Mouse (Mus musculus): ENCODE results near the gene Tstd1. TPM values are rescaled to one million over a fixed set of nuclear protein-coding genes. Genes with fewer than 3 reads are reported as not detected.

Gene Tstd1
- total and polyA plus RNA-seq, 2 experiments from 2014 or later, result 1.1 TPM; not detected in 1

DNA sequence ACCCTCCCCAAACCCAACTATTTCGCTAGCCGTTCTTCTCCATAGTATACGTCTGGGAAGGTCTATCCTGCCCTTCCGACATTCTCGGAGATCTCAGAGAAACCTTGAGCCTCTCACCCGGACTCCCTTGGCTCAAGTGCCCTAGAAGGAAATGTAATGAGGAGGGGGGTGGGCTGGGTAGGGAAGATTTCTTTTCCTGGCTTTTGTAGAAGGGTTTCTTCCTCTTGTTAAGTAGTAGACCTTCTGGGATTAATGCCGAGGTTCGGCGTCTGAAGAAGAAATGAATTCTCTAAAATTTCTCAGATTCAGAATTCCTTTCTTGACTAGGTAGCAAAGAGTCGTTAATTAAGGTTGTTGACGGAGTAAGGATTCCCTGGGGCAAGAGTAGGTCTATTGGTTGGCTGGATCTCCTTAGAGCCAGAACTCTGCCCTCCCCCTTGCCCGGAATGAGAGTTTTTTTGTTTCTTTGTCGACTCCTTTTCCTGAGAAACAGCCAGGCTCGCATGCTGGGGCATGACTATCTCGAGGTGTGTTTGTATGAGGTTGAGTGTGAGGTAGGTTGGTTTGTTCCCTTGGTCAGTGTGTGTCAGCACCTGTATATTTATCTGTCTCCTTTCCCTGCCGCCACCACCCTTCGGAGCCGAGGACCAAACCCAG is 19.5 kb downstream of the Tstd1 start:
- DNase-seq (ENCODE audit: low spot score), result no peak
- Histone ChIP-seq H3K4me3 (ENCODE audit: low read depth, low read length) (peak overlapping the region; percentile 71), H3K36me3 (replicated peaks; ENCODE audit: control insufficient read depth, insufficient read depth, low read length) (no peaks in the 10 kb centered on the region), H3K4me1 (ENCODE audit: control insufficient read depth, insufficient read depth) (peaks cover 34% of the 10 kb centered on the region), H3K27ac (ENCODE audit: low read depth) (peak overlapping the region; percentile 88), H3K27me3 (ENCODE audit: control insufficient read depth, insufficient read depth, low read length) (no peaks in the 10 kb centered on the region), H3K9me3 (replicated peaks; ENCODE audit: control insufficient read depth, low read length) (no peaks in the 10 kb centered on the region), H3K9ac (replicated peaks; ENCODE audit: low read depth, low read length) (peak overlapping the region; percentile 80), H3K4me2 (ENCODE audit: low read depth, low read length) (peak overlapping the region; percentile 81)
- WGBS, result 2% methylated on average over 18 of the region's 18 CpGs
- ATAC-seq (ENCODE audit: insufficient read depth, low read depth), result 0 out of 2 replicates have a peak, but pooled peaks have one; percentile 1
- no peak for TF ChIP-seq CTCF (IDR thresholded peaks at IDR 0.05; ENCODE audit: low read depth)
- TF ChIP-seq EP300 (IDR thresholded peaks at IDR 0.05; ENCODE audit: low read depth), result no peak

DNA sequence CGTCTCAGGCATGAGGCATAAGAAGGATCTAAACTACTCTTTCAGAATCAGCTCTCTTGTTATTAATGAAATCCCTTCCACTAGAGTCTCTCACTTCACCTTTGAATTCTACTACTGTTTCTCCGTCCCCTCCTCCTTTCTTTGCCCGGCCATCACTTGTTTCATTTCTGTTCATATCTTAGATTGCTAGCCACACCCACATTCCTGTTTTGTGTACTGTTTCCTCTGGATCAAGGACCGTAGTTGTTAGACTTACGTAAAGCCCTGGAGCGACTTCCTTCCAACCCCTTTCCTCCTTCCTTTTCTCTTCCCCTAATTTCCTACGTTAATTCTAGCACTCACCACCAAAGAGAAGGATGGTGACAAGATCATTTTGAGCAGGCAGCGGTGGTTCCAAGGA is 20.4 kb downstream of the Tstd1 start:
- H3K9ac ChIP-seq (replicated peaks; ENCODE audit: low read depth, low read length), result peak overlapping the region; percentile 80
- H3K36me3 ChIP-seq (replicated peaks; ENCODE audit: control insufficient read depth, insufficient read depth, low read length), result no peaks in the 10 kb centered on the region
- H3K4me1 ChIP-seq (ENCODE audit: control insufficient read depth, insufficient read depth), result peaks cover 34% of the 10 kb centered on the region
- peak overlapping the region; percentile 71 for H3K4me3 ChIP-seq (ENCODE audit: low read depth, low read length)
- WGBS, result 14% methylated on average over 8 of the region's 8 CpGs
- ATAC-seq (ENCODE audit: insufficient read depth, low read depth) (no peak), DNase-seq (ENCODE audit: low spot score) (no peak)
- peak overlapping the region; percentile 81 for H3K4me2 ChIP-seq (ENCODE audit: low read depth, low read length)
- H3K27ac ChIP-seq (ENCODE audit: low read depth), result peak overlapping the region; percentile 88
- H3K9me3 ChIP-seq (replicated peaks; ENCODE audit: control insufficient read depth, low read length), result peaks cover 5% of the 10 kb centered on the region; the same call in 1 of the 2 replicates
- no peak for TF ChIP-seq EP300 (IDR thresholded peaks at IDR 0.05; ENCODE audit: low read depth)
- no peak for TF ChIP-seq CTCF (IDR thresholded peaks at IDR 0.05; ENCODE audit: low read depth)
- no peaks in the 10 kb centered on the region for H3K27me3 ChIP-seq (ENCODE audit: control insufficient read depth, insufficient read depth, low read length)

DNA sequence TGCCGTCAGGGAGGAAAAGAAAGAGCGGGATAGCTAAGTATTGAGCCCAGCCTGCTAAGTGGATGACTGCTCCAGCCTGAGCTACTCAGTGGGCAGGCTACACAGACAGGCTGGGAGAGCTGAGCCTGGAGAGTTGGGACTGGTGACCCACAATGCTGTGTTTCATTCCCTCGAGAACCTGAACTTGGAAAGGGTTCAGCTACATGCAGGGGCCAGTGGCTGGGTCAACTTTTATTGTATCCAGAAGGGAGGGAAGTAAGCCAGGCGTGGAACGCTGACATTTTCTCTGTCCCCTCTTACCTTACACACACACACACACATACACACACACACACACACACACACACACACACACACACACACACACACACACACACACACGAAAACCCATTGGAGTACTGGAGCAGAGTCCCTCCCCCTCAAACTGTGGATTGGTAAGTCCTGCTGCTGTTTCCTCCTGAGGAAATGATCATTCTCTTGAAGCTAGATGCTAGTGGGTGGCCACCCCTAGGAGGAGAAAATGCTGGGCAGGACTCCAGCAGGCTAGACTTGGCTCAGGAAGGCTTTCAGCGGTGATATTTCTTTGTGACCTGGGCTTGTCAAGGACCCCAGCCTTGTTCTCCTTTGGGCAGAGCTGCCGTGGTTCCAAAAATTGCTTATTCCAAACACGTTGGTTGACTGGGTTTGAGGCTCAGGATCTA is 21.5 kb downstream of the Tstd1 start:
- Histone ChIP-seq H3K9me3 (replicated peaks; ENCODE audit: control insufficient read depth, low read length) (peaks cover 5% of the 10 kb centered on the region; the same call in 1 of the 2 replicates), H3K36me3 (replicated peaks; ENCODE audit: control insufficient read depth, insufficient read depth, low read length) (no peaks in the 10 kb centered on the region), H3K27me3 (ENCODE audit: control insufficient read depth, insufficient read depth, low read length) (no peaks in the 10 kb centered on the region), H3K9ac (replicated peaks; ENCODE audit: low read depth, low read length) (peak overlapping the region; percentile 80), H3K4me2 (ENCODE audit: low read depth, low read length) (peak overlapping the region; percentile 81), H3K4me1 (ENCODE audit: control insufficient read depth, insufficient read depth) (peaks cover 34% of the 10 kb centered on the region), H3K4me3 (ENCODE audit: low read depth, low read length) (peak overlapping the region; percentile 71), H3K27ac (ENCODE audit: low read depth) (peak overlapping the region; percentile 88)
- TF ChIP-seq CTCF (IDR thresholded peaks at IDR 0.05; ENCODE audit: low read depth) (no peak), EP300 (IDR thresholded peaks at IDR 0.05; ENCODE audit: low read depth) (no peak)
- ATAC-seq (ENCODE audit: insufficient read depth, low read depth), result peak; percentile 67
- peak; percentile 71 for DNase-seq (ENCODE audit: low spot score)
- 15% methylated on average over 9 of the region's 9 CpGs for WGBS

DNA sequence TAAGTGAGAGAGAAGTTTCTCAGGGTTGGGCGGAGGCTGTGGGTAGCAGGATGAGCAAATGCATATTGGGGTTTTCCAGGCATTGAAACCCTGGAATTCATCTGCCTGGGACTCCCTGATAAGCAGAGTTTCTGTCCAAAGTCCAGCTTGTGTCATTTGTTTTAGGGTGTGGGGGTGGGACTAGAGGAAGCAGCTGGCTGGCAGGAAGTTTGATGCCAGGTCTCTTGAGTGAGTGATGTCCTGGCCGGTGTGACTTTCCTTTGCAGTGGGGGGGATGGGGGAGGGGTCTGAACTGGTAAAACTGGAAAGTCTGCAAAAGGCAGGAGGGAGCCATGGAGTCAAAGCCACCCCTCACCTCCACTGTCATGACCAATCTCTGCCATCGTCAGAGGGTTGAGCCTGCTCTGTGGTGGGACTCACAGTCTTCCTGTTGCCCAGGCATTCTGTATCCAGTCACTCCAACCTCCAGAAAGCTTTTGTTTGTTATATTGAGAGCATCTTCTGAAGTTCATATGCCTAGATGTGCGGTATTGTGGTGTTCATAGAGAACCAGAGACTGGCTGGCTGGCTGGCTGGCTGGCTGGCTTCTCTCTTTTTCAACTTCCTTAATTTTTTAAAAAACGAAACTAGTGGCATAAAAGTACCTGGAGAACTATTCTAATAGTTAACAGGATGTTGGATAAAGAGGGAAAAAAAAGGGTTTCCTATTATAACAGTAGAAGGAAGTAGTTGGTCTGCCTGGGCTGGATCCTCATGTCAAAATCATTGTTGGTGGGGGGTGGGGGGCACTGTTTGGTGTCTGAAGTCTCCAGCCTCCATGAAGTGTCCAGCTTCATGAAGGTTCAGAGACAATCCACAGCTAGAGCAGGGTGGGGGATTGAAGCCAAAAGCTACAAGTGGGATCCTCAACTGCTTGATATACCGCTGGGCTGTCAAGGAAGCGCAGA is 23.1 kb downstream of the Tstd1 start:
- H3K27ac ChIP-seq (ENCODE audit: low read depth), result peak overlapping the region; percentile 88
- peaks cover 34% of the 10 kb centered on the region for H3K4me1 ChIP-seq (ENCODE audit: control insufficient read depth, insufficient read depth)
- no peaks in the 10 kb centered on the region for H3K27me3 ChIP-seq (ENCODE audit: control insufficient read depth, insufficient read depth, low read length)
- TF ChIP-seq EP300 (IDR thresholded peaks at IDR 0.05; ENCODE audit: low read depth) (no peak), CTCF (IDR thresholded peaks at IDR 0.05; ENCODE audit: low read depth) (no peak)
- WGBS, result 40% methylated on average over 7 of the region's 7 CpGs
- no peak for DNase-seq (ENCODE audit: low spot score)
- peak overlapping the region; percentile 81 for H3K4me2 ChIP-seq (ENCODE audit: low read depth, low read length)
- 0 out of 2 replicates have a peak overlapping the region, but pooled peaks have one; percentile 26 for H3K9ac ChIP-seq (replicated peaks; ENCODE audit: low read depth, low read length)
- 0 out of 2 replicates have a peak, but pooled peaks have one; percentile 22 for ATAC-seq (ENCODE audit: insufficient read depth, low read depth)
- peaks cover 5% of the 10 kb centered on the region; the same call in 1 of the 2 replicates for H3K9me3 ChIP-seq (replicated peaks; ENCODE audit: control insufficient read depth, low read length)
- peak overlapping the region; percentile 12; the same call in 1 of the 2 replicates for H3K4me3 ChIP-seq (ENCODE audit: low read depth, low read length)
- no peaks in the 10 kb centered on the region for H3K36me3 ChIP-seq (replicated peaks; ENCODE audit: control insufficient read depth, insufficient read depth, low read length)

DNA sequence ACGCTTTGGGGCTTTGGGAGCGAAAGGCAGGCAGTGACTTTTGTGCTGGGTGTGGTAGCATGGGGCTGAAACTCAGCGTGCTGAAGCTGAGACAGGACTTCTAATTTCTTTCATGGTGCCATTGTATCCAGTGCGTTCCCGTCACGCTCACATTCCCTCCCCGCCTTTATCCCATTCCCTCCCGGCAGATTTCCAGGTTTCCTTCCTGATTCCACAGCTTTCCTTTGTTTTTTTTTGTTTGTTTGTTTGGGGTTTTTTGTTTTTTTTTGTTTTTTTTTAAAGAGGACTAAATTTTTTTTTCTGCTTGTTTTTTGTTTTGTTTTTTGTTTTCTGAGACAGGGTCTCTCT is 23.7 kb downstream of the Tstd1 start:
- Histone ChIP-seq H3K4me2 (ENCODE audit: low read depth, low read length) (peak overlapping the region; percentile 81), H3K9me3 (replicated peaks; ENCODE audit: control insufficient read depth, low read length) (peaks cover 5% of the 10 kb centered on the region; the same call in 1 of the 2 replicates), H3K36me3 (replicated peaks; ENCODE audit: control insufficient read depth, insufficient read depth, low read length) (no peaks in the 10 kb centered on the region), H3K4me3 (ENCODE audit: low read depth, low read length) (peak overlapping the region; percentile 12; the same call in 1 of the 2 replicates), H3K4me1 (ENCODE audit: control insufficient read depth, insufficient read depth) (peaks cover 38% of the 10 kb centered on the region), H3K27ac (ENCODE audit: low read depth) (peak overlapping the region; percentile 88), H3K9ac (replicated peaks; ENCODE audit: low read depth, low read length) (no peak overlapping the region), H3K27me3 (ENCODE audit: control insufficient read depth, insufficient read depth, low read length) (no peaks in the 10 kb centered on the region)
- ATAC-seq (ENCODE audit: insufficient read depth, low read depth) (no peak), DNase-seq (ENCODE audit: low spot score) (no peak)
- WGBS, result 59% methylated on average over 8 of the region's 8 CpGs
- no peak for TF ChIP-seq CTCF (IDR thresholded peaks at IDR 0.05; ENCODE audit: low read depth)
- TF ChIP-seq EP300 (IDR thresholded peaks at IDR 0.05; ENCODE audit: low read depth), result no peak
